Mouse (Mus musculus) limb, embryonic 14.5 days (tissue): ENCODE data around the gene Mark2. TPM values are rescaled to one million over a fixed set of nuclear protein-coding genes. Genes with fewer than 3 reads are reported as not detected.
A peak's percentile ranks its signal among the peaks of the same experiment; 100 is the strongest.

Experiments used
- ATAC-seq: fragments of 200-750 bp; cut with Nextera tagmentation; 2 replicates; pipeline ENCODE4 v1.8.0; 2017; ENCODE audit warnings: low read depth, moderate number of reproducible peaks, moderate TSS enrichment; ENCODE audit not compliant: low FRiP score
- DNase-seq: peaks from one replicate; pipeline ENCODE4 v3.0.0-alpha.2; 2015; ENCODE audit warnings: low spot score
- H3K27ac ChIP-seq: fragments of 300-500 bp; sonication (generic); replicated peaks from 2 replicates; pipeline ENCODE4 v1.5.1; 2014; ENCODE audit warnings: low read depth, mild to moderate bottlenecking, low read length, moderate library complexity, mixed read lengths
- H3K27me3 ChIP-seq: fragments of 300-500 bp; sonication (generic); 2 replicates; pipeline ENCODE4 v1.6.1; 2014; ENCODE audit warnings: low read length, mixed read lengths; ENCODE audit not compliant: control insufficient read depth, insufficient read depth
- H3K36me3 ChIP-seq: fragments of 300-500 bp; sonication (generic); 2 replicates; pipeline ENCODE4 v1.6.1; 2014; ENCODE audit warnings: mild to moderate bottlenecking, low read length, moderate library complexity, mixed read lengths; ENCODE audit not compliant: control insufficient read depth, insufficient read depth
- H3K4me1 ChIP-seq: fragments of 300-500 bp; sonication (generic); 2 replicates; pipeline ENCODE4 v1.6.1; 2014; ENCODE audit warnings: antibody characterized with exemption, low read length, mixed read lengths; ENCODE audit not compliant: control insufficient read depth, insufficient read depth
- H3K4me2 ChIP-seq: fragments of 300-500 bp; sonication (generic); replicated peaks from 2 replicates; pipeline ENCODE4 v1.6.1; 2014; ENCODE audit warnings: low read depth, mild to moderate bottlenecking, low read length, moderate library complexity; ENCODE audit not compliant: severe bottlenecking
- H3K4me3 ChIP-seq: fragments of 300-500 bp; sonication (generic); replicated peaks from 2 replicates; pipeline ENCODE4 v1.5.1; 2014; ENCODE audit warnings: low read length
- H3K9ac ChIP-seq: fragments of 300-500 bp; sonication (generic); 2 replicates; pipeline ENCODE4 v1.6.1; 2014; ENCODE audit warnings: mild to moderate bottlenecking, low read depth, low read length, moderate library complexity; ENCODE audit not compliant: severe bottlenecking
- H3K9me3 ChIP-seq: fragments of 300-500 bp; sonication (generic); 2 replicates; pipeline ENCODE4 v1.6.1; 2016; ENCODE audit warnings: low read length; ENCODE audit not compliant: control insufficient read depth
- POLR2A ChIP-seq: fragments of 200-500 bp; IDR thresholded peaks from 2 replicates; pipeline ENCODE4 v1.8.0; 2012; ENCODE audit warnings: inconsistent platforms, mild to moderate bottlenecking, moderate library complexity, borderline replicate concordance; ENCODE audit not compliant: insufficient read depth, insufficient read length; ENCODE audit errors: extremely low read depth
- WGBS: fragments of 180-500 bp; shearing (Covaris S2); extraction: QIAGEN DNeasy Blood & Tissue Kit; methylation state at CpG from one replicate; pipeline ENCODE4 v1.1.7; 2014; 5-methylcytosine and 5-hydroxymethylcytosine counted together
- polyA plus RNA-seq, 2 experiments: library from polyadenylated mRNA; depleted of rRNA in 1 of 2; stranded (reverse) in 1 of 2; unstranded in 1 of 2; fragments of >200 nt; fragmentation: Nextera tagmentation in 1 of 2; extraction: Ambion mirVana in 1 of 2; gene quantifications; 2 replicates each; pipeline versions ENCODE4 v1.2.1 to v1.2.3; 2012 to 2014

Gene Mark2
- polyA plus RNA-seq, 2 experiments = 48.6 to 65.8 TPM

DNA sequence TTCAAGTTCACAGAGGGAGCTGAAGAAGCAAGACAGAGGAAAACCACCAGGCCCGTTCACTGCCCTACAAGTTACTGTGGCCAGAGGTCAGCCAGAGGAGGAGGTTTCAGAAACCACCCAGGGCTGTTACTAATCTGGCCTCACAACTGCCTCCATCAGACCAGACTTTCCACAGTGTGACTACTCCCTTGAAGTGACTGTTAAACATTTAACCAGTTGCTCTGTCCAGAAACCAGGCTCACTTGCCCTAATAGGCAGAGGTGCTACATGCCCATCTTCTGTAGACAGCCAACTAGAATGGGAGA is 39.2 kb downstream of the Mark2 start:
- no peak overlapping the region for H3K27ac ChIP-seq

DNA sequence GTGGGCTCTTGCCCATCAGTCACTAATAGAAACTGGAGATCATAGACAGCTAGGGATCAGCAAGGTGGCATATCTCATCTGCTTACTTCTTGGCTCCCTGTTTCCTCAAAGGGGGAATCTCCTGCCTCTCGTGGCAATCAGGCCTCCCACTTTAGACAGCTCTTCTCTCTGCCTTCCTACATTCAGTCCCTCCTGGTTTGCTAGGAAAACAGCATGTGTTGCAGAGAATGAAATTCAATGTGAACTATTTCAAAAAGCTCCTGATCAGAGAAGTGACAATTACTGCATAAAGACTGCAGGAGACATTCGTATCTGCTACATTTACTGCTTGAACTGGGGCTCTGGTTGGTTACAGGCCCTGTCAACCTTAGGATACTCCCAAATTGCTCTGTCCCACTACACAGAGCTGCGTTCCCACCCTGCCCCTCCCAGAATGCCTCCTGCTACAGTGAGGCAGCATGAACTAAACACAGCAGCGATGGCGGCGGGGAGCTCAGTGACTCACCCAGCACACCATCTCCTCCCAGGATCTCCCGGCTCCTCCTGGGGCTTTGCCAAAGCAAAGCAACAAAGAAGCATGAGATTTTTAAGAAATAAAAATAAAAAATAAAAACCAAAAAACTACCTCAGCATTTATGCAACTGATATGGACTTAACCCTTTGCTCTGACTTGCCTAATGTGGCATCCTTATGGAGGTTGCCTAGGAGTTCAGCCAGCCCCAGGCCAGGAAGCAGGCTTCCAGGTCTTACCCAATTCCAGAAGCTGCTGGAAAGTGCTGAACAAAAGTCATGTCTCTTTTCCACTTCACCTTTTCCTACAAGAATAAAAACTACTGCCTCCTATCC is 39.8 kb downstream of the Mark2 start:
- Histone ChIP-seq H3K9ac (no peak overlapping the region), H3K27ac (no peak overlapping the region), H3K4me3 (no peak overlapping the region), H3K4me2 (no peak overlapping the region), H3K9me3 (no peaks in the 10 kb centered on the region), H3K27me3 (no peaks in the 10 kb centered on the region), H3K4me1 (no peaks in the 10 kb centered on the region), H3K36me3 (peaks cover 11% of the 10 kb centered on the region; the same call in 1 of the 2 replicates)
- WGBS = 81% methylated on average over 7 of the region's 7 CpGs
- DNase-seq = no peak
- TF ChIP-seq POLR2A = no peak
- ATAC-seq = no peak

More for the DNA sequence above, 39.2 kb downstream of the Mark2 start:
- Histone ChIP-seq H3K4me3 (no peak overlapping the region), H3K9me3 (no peaks in the 10 kb centered on the region), H3K27me3 (no peaks in the 10 kb centered on the region), H3K9ac (no peak overlapping the region), H3K4me1 (no peaks in the 10 kb centered on the region), H3K36me3 (peaks cover 8% of the 10 kb centered on the region; the same call in 1 of the 2 replicates), H3K4me2 (no peak overlapping the region)
- DNase-seq (no peak), ATAC-seq (no peak)
- no peak for TF ChIP-seq POLR2A
- 70% methylated on average over 1 of the region's 1 CpGs for WGBS

- no peak overlapping the region for H3K4me2 ChIP-seq
- H3K9ac ChIP-seq = no peak overlapping the region
- DNase-seq = no peak
- H3K9me3 ChIP-seq = no peaks in the 10 kb centered on the region
- peaks cover 6% of the 10 kb centered on the region for H3K4me1 ChIP-seq
- 100% methylated on average over 1 of the region's 1 CpGs for WGBS
- TF ChIP-seq POLR2A = no peak
- H3K36me3 ChIP-seq = peaks cover 11% of the 10 kb centered on the region; the same call in 1 of the 2 replicates
- H3K27me3 ChIP-seq = no peaks in the 10 kb centered on the region
- no peak for ATAC-seq
- H3K27ac ChIP-seq = no peak overlapping the region
- H3K4me3 ChIP-seq = no peak overlapping the region
Observed at GRCm38 (mm10) chr19:7300078-7300477, 41.6 kb downstream of the Mark2 start.

GRCm38 (mm10) chr19:7299052-7299451 is 42.6 kb downstream of the Mark2 start:
- TF ChIP-seq POLR2A = no peak
- peak; percentile 44 for DNase-seq
- Histone ChIP-seq H3K27ac (no peak overlapping the region), H3K9ac (no peak overlapping the region), H3K4me2 (no peak overlapping the region), H3K9me3 (no peaks in the 10 kb centered on the region), H3K4me1 (peaks cover 17% of the 10 kb centered on the region), H3K4me3 (no peak overlapping the region), H3K36me3 (peaks cover 11% of the 10 kb centered on the region; the same call in 1 of the 2 replicates), H3K27me3 (no peaks in the 10 kb centered on the region)
- no peak for ATAC-seq

GRCm38 (mm10) chr19:7295959-7296358 is 45.7 kb downstream of the Mark2 start:
- no peak overlapping the region for H3K9ac ChIP-seq
- H3K27me3 ChIP-seq = no peaks in the 10 kb centered on the region
- no peak for TF ChIP-seq POLR2A
- no peak for ATAC-seq
- no peak overlapping the region for H3K4me3 ChIP-seq
- DNase-seq = no peak
- H3K4me1 ChIP-seq = peaks cover 27% of the 10 kb centered on the region
- H3K4me2 ChIP-seq = no peak overlapping the region
- 82% methylated on average over 4 of the region's 4 CpGs for WGBS
- H3K27ac ChIP-seq = no peak overlapping the region
- H3K9me3 ChIP-seq = no peaks in the 10 kb centered on the region
- H3K36me3 ChIP-seq = peaks cover 8% of the 10 kb centered on the region; the same call in 1 of the 2 replicates
